Mouse (Mus musculus): Measurements from ENCODE around the gene 4931428L18Rik.

- TF ChIP-seq HCFC1 (IDR thresholded peaks at IDR 0.05; ENCODE audit: borderline replicate concordance, insufficient read depth, low read length) (no peak), MAFK (IDR thresholded peaks at IDR 0.05; ENCODE audit: insufficient read depth, low read depth, low read length) (no peak), CHD2 (IDR thresholded peaks at IDR 0.05; ENCODE audit: low read depth, low read length) (no peak)
Observed at GRCm38 (mm10) chr1:31102863-31103657, 119.4 kb downstream of the 4931428L18Rik start.

Data from ES-E14 (cell line).